Mouse (Mus musculus) cerebellum, postnatal 4 days (tissue): ENCODE data around the gene Nudt14.

Experiments used
- DNase-seq, 2 experiments: peaks; one replicate each; pipeline ENCODE4 v3.0.0; 2022; ENCODE audit warnings: low spot score in 2 of 2, mixed read lengths in 1 of 2

The Nudt14 gene

GRCm38 (mm10) chr12:112950040-112950760 lies 8.3 kb upstream of the Nudt14 start:
- peak; percentile 82 to 92 for DNase-seq

- no peak for DNase-seq
Observed at GRCm38 (mm10) chr12:112947307-112947706, 5.4 kb upstream of the Nudt14 start.

GRCm38 (mm10) chr12:112943669-112944068 lies 1.7 kb upstream of the Nudt14 start:
- no peak for DNase-seq

- peak in 1 of 2 experiments; percentile 44 for DNase-seq
Observed at GRCm38 (mm10) chr12:112941156-112941775, 658 bp downstream of the Nudt14 start.

- no peak for DNase-seq
Observed at GRCm38 (mm10) chr12:112940710-112941109, 1.2 kb downstream of the Nudt14 start.

- no peak for DNase-seq
Observed at GRCm38 (mm10) chr12:112940238-112940637, 1.7 kb downstream of the Nudt14 start.

- peak in 1 of 2 experiments; percentile 33 for DNase-seq
Observed at GRCm38 (mm10) chr12:112938873-112939565, 2.9 kb downstream of the Nudt14 start.

- no peak for DNase-seq
Observed at GRCm38 (mm10) chr12:112938366-112938765, 3.6 kb downstream of the Nudt14 start.

- DNase-seq = no peak
Observed at GRCm38 (mm10) chr12:112937906-112938305, 4.0 kb downstream of the Nudt14 start.

- no peak for DNase-seq
Observed at GRCm38 (mm10) chr12:112932647-112933046, 9.3 kb downstream of the Nudt14 start.

- DNase-seq = peak; percentile 42 to 54
Observed at GRCm38 (mm10) chr12:112929562-112930352, 12.2 kb downstream of the Nudt14 start, which contains the start of gene Jag2. Gene Jag2, minus strand, starts transcription at chr12:112929776.

- DNase-seq = peak in 1 of 2 experiments; percentile 40
Observed at GRCm38 (mm10) chr12:112928401-112929241, 13.3 kb downstream of the Nudt14 start.

- DNase-seq = no peak
Observed at GRCm38 (mm10) chr12:112927265-112927664, 14.7 kb downstream of the Nudt14 start.

GRCm38 (mm10) chr12:112925950-112926349 lies 16.0 kb downstream of the Nudt14 start:
- DNase-seq = no peak

- no peak for DNase-seq
Observed at GRCm38 (mm10) chr12:112922541-112922940, 19.4 kb downstream of the Nudt14 start.

GRCm38 (mm10) chr12:112921518-112921917 lies 20.4 kb downstream of the Nudt14 start:
- DNase-seq = no peak

- no peak for DNase-seq
Observed at GRCm38 (mm10) chr12:112917906-112918305, 24.0 kb downstream of the Nudt14 start.

- no peak for DNase-seq
Observed at GRCm38 (mm10) chr12:112917486-112917885, 24.4 kb downstream of the Nudt14 start.

- no peak for DNase-seq
Observed at GRCm38 (mm10) chr12:112916698-112917400, 25.1 kb downstream of the Nudt14 start.

- DNase-seq = no peak
Observed at GRCm38 (mm10) chr12:112915587-112915986, 26.3 kb downstream of the Nudt14 start.
